29 mouse cellular contexts compared by ENCODE assay signal in the genomic region with DNA sequence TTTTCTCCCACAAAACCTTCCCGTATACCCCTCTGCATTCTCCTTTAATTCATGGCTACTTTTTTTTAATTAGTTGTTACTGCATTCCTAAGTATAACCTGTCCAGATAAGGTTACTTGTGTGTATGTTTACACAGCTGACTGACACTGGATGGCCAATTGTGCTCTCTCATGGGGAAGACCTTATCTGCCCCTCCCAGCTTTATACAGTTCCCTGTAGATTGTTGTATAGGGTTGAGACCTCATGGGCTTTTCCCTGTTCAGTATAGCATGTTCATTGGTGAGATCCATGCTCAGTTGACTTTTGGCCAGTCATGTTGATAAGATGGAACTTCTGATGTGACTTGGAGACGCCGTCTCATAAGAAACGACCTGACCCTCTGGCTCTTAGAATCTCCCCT. TPM values are rescaled to one million over a fixed set of nuclear protein-coding genes. Genes with fewer than 3 reads are reported as not detected.
"Had no signal": no experiment of that assay in that cellular context is flagged by ENCODE, and none has a peak within 500 bp of the region (broad histone marks: within the 10 kb centered on the region; RNA-seq: fewer than 3 reads in every experiment).

No protein-coding gene starts in this region.

- H3K4me3 ChIP-seq: embryonic facial prominence, embryonic 10.5 days; embryonic facial prominence, embryonic 12.5 days; embryonic facial prominence, embryonic 13.5 days; embryonic facial prominence, embryonic 15.5 days; erythroblast, embryonic 14.5 days; forebrain, embryonic 10.5 days; forebrain, embryonic 12.5 days; forebrain, embryonic 13.5 days; forebrain, embryonic 15.5 days; gastrocnemius, adult 2 months; heart, adult 2 months had no signal

- H3K9ac ChIP-seq: embryonic facial prominence, embryonic 12.5 days; embryonic facial prominence, embryonic 13.5 days; embryonic facial prominence, embryonic 15.5 days; forebrain, embryonic 12.5 days; forebrain, embryonic 13.5 days; forebrain, embryonic 15.5 days; forebrain, postnatal 0 days had no signal

- ATAC-seq: forebrain, embryonic 13.5 days; forebrain, embryonic 14.5 days; forebrain, embryonic 15.5 days; forebrain, embryonic 16.5 days; forebrain, postnatal 0 days had no signal

- H3K36me3 ChIP-seq: embryonic facial prominence, embryonic 10.5 days; embryonic facial prominence, embryonic 12.5 days; embryonic facial prominence, embryonic 13.5 days; embryonic facial prominence, embryonic 15.5 days; forebrain, embryonic 10.5 days; forebrain, embryonic 12.5 days; forebrain, embryonic 15.5 days had no signal

- H3K27me3 ChIP-seq: embryonic facial prominence, embryonic 12.5 days; embryonic facial prominence, embryonic 13.5 days; embryonic facial prominence, embryonic 15.5 days; forebrain, embryonic 12.5 days; forebrain, embryonic 13.5 days; forebrain, embryonic 15.5 days had no signal

- H3K4me2 ChIP-seq: embryonic facial prominence, embryonic 12.5 days; embryonic facial prominence, embryonic 13.5 days; embryonic facial prominence, embryonic 15.5 days; forebrain, embryonic 12.5 days; forebrain, embryonic 13.5 days; forebrain, embryonic 15.5 days had no signal

- H3K9me3 ChIP-seq: embryonic facial prominence, embryonic 10.5 days; embryonic facial prominence, embryonic 12.5 days; embryonic facial prominence, embryonic 13.5 days; embryonic facial prominence, embryonic 15.5 days; forebrain, embryonic 10.5 days; forebrain, embryonic 12.5 days; forebrain, embryonic 13.5 days; forebrain, embryonic 15.5 days had no signal

- H3K27ac ChIP-seq: embryonic facial prominence, embryonic 10.5 days; embryonic facial prominence, embryonic 12.5 days; embryonic facial prominence, embryonic 13.5 days; embryonic facial prominence, embryonic 15.5 days; forebrain, embryonic 10.5 days; forebrain, embryonic 12.5 days; forebrain, embryonic 13.5 days; forebrain, embryonic 15.5 days; gastrocnemius, adult 2 months; heart, adult 2 months had no signal

- DNase-seq: cerebellum, adult 2 months; cerebellum, adult 8-10 months; cerebellum, adult 9-10 months; cerebellum, adult 9-11 months; cerebellum, postnatal 10 days; cerebellum, postnatal 14 days; cerebellum, postnatal 25 days; cerebellum, postnatal 36 days; embryo, embryonic 11 days; forebrain, postnatal 0 days; gastrocnemius, adult 2 months; gastrocnemius, postnatal 10 days; gastrocnemius, postnatal 14 days; gastrocnemius, postnatal 25 days; gastrocnemius, postnatal 36 days; heart, adult 11 months; heart, adult 18-20 months; heart, adult 2 months had no signal

RNA-seq across cellular contexts. Expression of a gene that starts 46.6 kb away (rescaled TPM):
- polyA plus RNA-seq: erythroblast, embryonic 14.5 days had no signal
